ENCODE assay signal across 7 mouse cellular contexts in genomic region chr4:141899936-141900335, GRCm38 (mm10). TPM values are rescaled to one million over a fixed set of nuclear protein-coding genes. Genes with fewer than 3 reads are reported as not detected.
DNase-seq lines count a peak whose midpoint lies in the region; ATAC-seq lines count a peak whose summit lies in the region.

No protein-coding gene starts in this region.

- H3K9me3 ChIP-seq in heart, embryonic 11.5 days (replicated peaks; ENCODE audit: control insufficient read depth, low read length) = no peaks in the 10 kb centered on the region
- no peaks in the 10 kb centered on the region for H3K9me3 ChIP-seq in stomach, embryonic 16.5 days (replicated peaks; ENCODE audit: control insufficient read depth, low read length)

- H3K4me2 ChIP-seq in heart, embryonic 11.5 days = peak overlapping the region; percentile 41
- H3K4me2 ChIP-seq in stomach, embryonic 16.5 days (ENCODE audit: low read depth, low read length) = no peak overlapping the region

- DNase-seq in 3T3-L1 (ENCODE audit: low read depth, low spot score) = peak; percentile 9
- DNase-seq in Muller cell, postnatal 12 days (ENCODE audit: inconsistent ontology term) = peak; percentile 88
- peak; percentile 76 for DNase-seq in lung, postnatal 10 days
- DNase-seq in frontal cortex, postnatal 14 days (ENCODE audit: low spot score in 2 of 2) = no peak
- DNase-seq in testis, postnatal 14 days (ENCODE audit: low spot score) = no peak

- ATAC-seq in heart, embryonic 11.5 days (replicated peaks; ENCODE audit: insufficient number of reproducible peaks, low FRiP score, low TSS enrichment) = no peak
- ATAC-seq in stomach, embryonic 16.5 days (ENCODE audit: insufficient read depth, low FRiP score) = peak; percentile 53; the same call in 1 of the 2 replicates

- 0 out of 2 replicates have a peak overlapping the region, but pooled peaks have one; percentile 46 for H3K9ac ChIP-seq in heart, embryonic 11.5 days (ENCODE audit: low read depth, low read length)
- no peak overlapping the region for H3K9ac ChIP-seq in stomach, embryonic 16.5 days (ENCODE audit: low read length)

- peak overlapping the region; percentile 83 for H3K27ac ChIP-seq in heart, embryonic 11.5 days (ENCODE audit: low read depth, low read length)
- peak overlapping the region; percentile 66 for H3K27ac ChIP-seq in stomach, embryonic 16.5 days (ENCODE audit: low read length)

- peaks cover 37% of the 10 kb centered on the region for H3K4me1 ChIP-seq in heart, embryonic 11.5 days (ENCODE audit: control insufficient read depth, insufficient read depth, low read length)
- H3K4me1 ChIP-seq in stomach, embryonic 16.5 days (ENCODE audit: control insufficient read depth, insufficient read depth, low read length) = peaks cover 46% of the 10 kb centered on the region

- 6% methylated on average over 7 of the region's 8 CpGs for WGBS in heart, embryonic 11.5 days (ENCODE audit: insufficient replicate concordance)
- 6% methylated on average over 8 of the region's 8 CpGs for WGBS in stomach, embryonic 16.5 days

- no peak overlapping the region for H3K4me3 ChIP-seq in heart, embryonic 11.5 days (ENCODE audit: low read depth, low read length)
- no peak overlapping the region for H3K4me3 ChIP-seq in stomach, embryonic 16.5 days (replicated peaks; ENCODE audit: low read length)

- no peaks in the 10 kb centered on the region for H3K36me3 ChIP-seq in heart, embryonic 11.5 days (ENCODE audit: control insufficient read depth, insufficient read depth, low read length)
- no peaks in the 10 kb centered on the region for H3K36me3 ChIP-seq in stomach, embryonic 16.5 days (ENCODE audit: control insufficient read depth, insufficient read depth, low read length)

- H3K27me3 ChIP-seq in heart, embryonic 11.5 days (ENCODE audit: control insufficient read depth, insufficient read depth, low read length) = peaks cover 2% of the 10 kb centered on the region; the same call in 1 of the 2 replicates
- H3K27me3 ChIP-seq in stomach, embryonic 16.5 days (ENCODE audit: control insufficient read depth, insufficient read depth, low read length) = no peaks in the 10 kb centered on the region

RNA-seq across cellular contexts. Expression of gene Efhd2, which starts 25.2 kb away (rescaled TPM):
- 59.2 and 63.4 TPM in 2 replicates for polyA plus RNA-seq in heart, embryonic 11.5 days (2014; fragmentation: Nextera tagmentation; extraction: Ambion mirVana)
- 108 and 110 TPM in 2 replicates for polyA plus RNA-seq in stomach, embryonic 16.5 days (2015; fragmentation: Nextera tagmentation; extraction: Ambion mirVana)

RNA-seq across cellular contexts. Expression of gene Ctrc, which starts 53.8 kb away (rescaled TPM):
- not detected in 2 replicates for polyA plus RNA-seq in heart, embryonic 11.5 days (2014; fragmentation: Nextera tagmentation; extraction: Ambion mirVana)
- polyA plus RNA-seq in stomach, embryonic 16.5 days (2015; fragmentation: Nextera tagmentation; extraction: Ambion mirVana) = 0.18 and 0.67 TPM in 2 replicates

Comparison
In these comparisons a context has a peak if more than half of its experiments do, and no peak if none do; other contexts are left out.
1. DNase-seq: peak in 3T3-L1 (single experiment), Muller cell, postnatal 12 days (single experiment) and lung, postnatal 10 days (single experiment); none in frontal cortex, postnatal 14 days (0 of 2) and testis, postnatal 14 days (single experiment).